Mouse (Mus musculus) cerebellum, adult 2 months (tissue): ENCODE data around the gene 4930470P17Rik.

Experiments used
- CTCF ChIP-seq: fragments of 200-500 bp; IDR thresholded peaks from 2 replicates; pipeline ENCODE4 v1.5.1; 2011; ENCODE audit warnings: low read depth, mild to moderate bottlenecking, control low read depth, low read length, moderate library complexity, borderline replicate concordance; ENCODE audit not compliant: insufficient read depth
- POLR2A ChIP-seq: fragments of 200-500 bp; IDR thresholded peaks from 2 replicates; pipeline ENCODE4 v1.6.1; 2011; ENCODE audit warnings: low read length, control low read depth, borderline replicate concordance; ENCODE audit not compliant: insufficient read depth

DNA sequence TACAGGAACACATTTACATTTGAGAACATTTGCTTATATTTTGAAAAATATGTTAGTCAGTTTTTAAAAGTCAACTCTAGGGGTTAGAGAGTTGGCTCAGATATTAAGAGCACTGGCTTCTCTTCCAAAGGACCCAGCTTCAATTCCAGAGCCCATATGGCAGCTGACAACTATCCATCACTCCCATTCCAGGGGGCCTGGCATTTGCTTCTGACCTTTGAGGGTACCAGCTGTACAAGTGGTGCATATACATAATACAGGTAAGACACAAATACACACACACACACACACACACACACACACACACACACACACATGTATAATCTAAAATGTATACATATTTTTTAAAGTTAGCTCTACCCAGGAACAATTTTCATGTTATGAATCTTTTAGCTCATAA is 30.6 kb upstream of the 4930470P17Rik start:
- no peak for TF ChIP-seq CTCF
- no peak for TF ChIP-seq POLR2A
